Mouse (Mus musculus): Measurements from ENCODE around the gene Afdn.

Afdn gene

GRCm38 (mm10) chr17:13747681-13748080 lies 12.7 kb upstream of the Afdn start:
- no peak for TF ChIP-seq GATA4 (IDR thresholded peaks at IDR 0.05; ENCODE audit: insufficient replicate concordance, low read length)

- no peak for TF ChIP-seq GATA4 (IDR thresholded peaks at IDR 0.05; ENCODE audit: insufficient replicate concordance, low read length)
Observed at GRCm38 (mm10) chr17:13749027-13749426, 11.3 kb upstream of the Afdn start.

GRCm38 (mm10) chr17:13753918-13754317 lies 6.4 kb upstream of the Afdn start:
- TF ChIP-seq GATA4 (IDR thresholded peaks at IDR 0.05; ENCODE audit: insufficient replicate concordance, low read length) = no peak

GRCm38 (mm10) chr17:13754940-13755339 lies 5.4 kb upstream of the Afdn start:
- no peak for TF ChIP-seq GATA4 (IDR thresholded peaks at IDR 0.05; ENCODE audit: insufficient replicate concordance, low read length)

- TF ChIP-seq GATA4 (IDR thresholded peaks at IDR 0.05; ENCODE audit: insufficient replicate concordance, low read length) = no peak
Observed at GRCm38 (mm10) chr17:13758586-13758985, 1.8 kb upstream of the Afdn start.

- TF ChIP-seq GATA4 (IDR thresholded peaks at IDR 0.05; ENCODE audit: insufficient replicate concordance, low read length) = no peak
Observed at GRCm38 (mm10) chr17:13759156-13759852, 1.0 kb upstream of the Afdn start.

- no peak for TF ChIP-seq GATA4 (IDR thresholded peaks at IDR 0.05; ENCODE audit: insufficient replicate concordance, low read length)
Observed at GRCm38 (mm10) chr17:13760675-13761178, 388 bp downstream of the Afdn start.

GRCm38 (mm10) chr17:13761179-13761913 lies 1.0 kb downstream of the Afdn start, which contains the start of gene Tcte2:
Tcte2 (minus strand) TSS chr17:13761825.
- no peak for TF ChIP-seq GATA4 (IDR thresholded peaks at IDR 0.05; ENCODE audit: insufficient replicate concordance, low read length)

GRCm38 (mm10) chr17:13763819-13764218 lies 3.5 kb downstream of the Afdn start:
- no peak for TF ChIP-seq GATA4 (IDR thresholded peaks at IDR 0.05; ENCODE audit: insufficient replicate concordance, low read length)

- TF ChIP-seq GATA4 (IDR thresholded peaks at IDR 0.05; ENCODE audit: insufficient replicate concordance, low read length) = no peak
Observed at GRCm38 (mm10) chr17:13768531-13768930, 8.2 kb downstream of the Afdn start.

GRCm38 (mm10) chr17:13769256-13769655 lies 8.9 kb downstream of the Afdn start:
- no peak for TF ChIP-seq GATA4 (IDR thresholded peaks at IDR 0.05; ENCODE audit: insufficient replicate concordance, low read length)

- TF ChIP-seq GATA4 (IDR thresholded peaks at IDR 0.05; ENCODE audit: insufficient replicate concordance, low read length) = no peak
Observed at GRCm38 (mm10) chr17:13777676-13778075, 17.3 kb downstream of the Afdn start.

- no peak for TF ChIP-seq GATA4 (IDR thresholded peaks at IDR 0.05; ENCODE audit: insufficient replicate concordance, low read length)
Observed at GRCm38 (mm10) chr17:13778865-13779264, 18.5 kb downstream of the Afdn start.

GRCm38 (mm10) chr17:13781948-13782347 lies 21.6 kb downstream of the Afdn start:
- no peak for TF ChIP-seq GATA4 (IDR thresholded peaks at IDR 0.05; ENCODE audit: insufficient replicate concordance, low read length)

GRCm38 (mm10) chr17:13783469-13783868 lies 23.1 kb downstream of the Afdn start:
- no peak for TF ChIP-seq GATA4 (IDR thresholded peaks at IDR 0.05; ENCODE audit: insufficient replicate concordance, low read length)

GRCm38 (mm10) chr17:13797691-13798090 lies 37.4 kb downstream of the Afdn start:
- no peak for TF ChIP-seq GATA4 (IDR thresholded peaks at IDR 0.05; ENCODE audit: insufficient replicate concordance, low read length)

All from liver, adult (tissue).